Mouse (Mus musculus): ENCODE data around the gene Grb10. TPM values are rescaled to one million over a fixed set of nuclear protein-coding genes. Genes with fewer than 3 reads are reported as not detected.

The Grb10 gene
- polyA plus RNA-seq, 1 experiment = 0.31 TPM

- Histone ChIP-seq H3K27me3 (ENCODE audit: control insufficient read depth) (no peaks in the 10 kb centered on the region), H3K36me3 (ENCODE audit: control insufficient read depth) (no peaks in the 10 kb centered on the region), H3K9me3 (ENCODE audit: control insufficient read depth, low read length) (no peaks in the 10 kb centered on the region), H3K4me3 (replicated peaks) (no peak overlapping the region), H3K4me1 (ENCODE audit: control insufficient read depth) (peaks cover 28% of the 10 kb centered on the region)
- no peak for TF ChIP-seq TAL1 (IDR thresholded peaks at IDR 0.05; ENCODE audit: low read length)
These were observed 114.6 kb downstream of the Grb10 start for GRCm38 (mm10) chr11:11923900-11924299.

GRCm38 (mm10) chr11:11923345-11923744, 115.1 kb downstream of the Grb10 start:
- Histone ChIP-seq H3K4me1 (ENCODE audit: control insufficient read depth) (peaks cover 25% of the 10 kb centered on the region), H3K4me3 (replicated peaks) (no peak overlapping the region), H3K9me3 (ENCODE audit: control insufficient read depth, low read length) (no peaks in the 10 kb centered on the region), H3K27me3 (ENCODE audit: control insufficient read depth) (no peaks in the 10 kb centered on the region), H3K36me3 (ENCODE audit: control insufficient read depth) (no peaks in the 10 kb centered on the region)
- peak; percentile 26; the same call in 1 of the 2 replicates for TF ChIP-seq GATA1 (IDR thresholded peaks at IDR 0.05; ENCODE audit: low read length)
- no peak for TF ChIP-seq TAL1 (IDR thresholded peaks at IDR 0.05; ENCODE audit: low read length)

GRCm38 (mm10) chr11:11922106-11922505, 116.4 kb downstream of the Grb10 start:
- Histone ChIP-seq H3K36me3 (ENCODE audit: control insufficient read depth) (no peaks in the 10 kb centered on the region), H3K27me3 (ENCODE audit: control insufficient read depth) (no peaks in the 10 kb centered on the region), H3K9me3 (ENCODE audit: control insufficient read depth, low read length) (no peaks in the 10 kb centered on the region), H3K4me3 (replicated peaks) (no peak overlapping the region), H3K4me1 (ENCODE audit: control insufficient read depth) (peaks cover 25% of the 10 kb centered on the region)
- TF ChIP-seq GATA1 (IDR thresholded peaks at IDR 0.05; ENCODE audit: low read length) (no peak), TAL1 (IDR thresholded peaks at IDR 0.05; ENCODE audit: low read length) (no peak)

- Histone ChIP-seq H3K27me3 (ENCODE audit: control insufficient read depth) (peaks cover 6% of the 10 kb centered on the region), H3K4me3 (replicated peaks) (no peak overlapping the region), H3K36me3 (ENCODE audit: control insufficient read depth) (no peaks in the 10 kb centered on the region), H3K4me1 (ENCODE audit: control insufficient read depth) (no peaks in the 10 kb centered on the region), H3K9me3 (ENCODE audit: control insufficient read depth, low read length) (no peaks in the 10 kb centered on the region)
- no peak for TF ChIP-seq TAL1 (IDR thresholded peaks at IDR 0.05; ENCODE audit: low read length)
- no peak for TF ChIP-seq GATA1 (IDR thresholded peaks at IDR 0.05; ENCODE audit: low read length)
These were observed 130.6 kb downstream of the Grb10 start for GRCm38 (mm10) chr11:11907703-11908413.

GRCm38 (mm10) chr11:11905518-11905917, 133.0 kb downstream of the Grb10 start:
- peaks cover 4% of the 10 kb centered on the region for H3K4me1 ChIP-seq (ENCODE audit: control insufficient read depth)
- H3K4me3 ChIP-seq (replicated peaks) = no peak overlapping the region
- TF ChIP-seq GATA1 (IDR thresholded peaks at IDR 0.05; ENCODE audit: low read length) = no peak
- no peak for TF ChIP-seq TAL1 (IDR thresholded peaks at IDR 0.05; ENCODE audit: low read length)
- no peaks in the 10 kb centered on the region for H3K9me3 ChIP-seq (ENCODE audit: control insufficient read depth, low read length)
- no peaks in the 10 kb centered on the region for H3K36me3 ChIP-seq (ENCODE audit: control insufficient read depth)
- H3K27me3 ChIP-seq (ENCODE audit: control insufficient read depth) = peaks cover 6% of the 10 kb centered on the region

GRCm38 (mm10) chr11:11904995-11905394, 133.5 kb downstream of the Grb10 start:
- no peak overlapping the region for H3K4me3 ChIP-seq (replicated peaks)
- no peaks in the 10 kb centered on the region for H3K9me3 ChIP-seq (ENCODE audit: control insufficient read depth, low read length)
- H3K4me1 ChIP-seq (ENCODE audit: control insufficient read depth) = peaks cover 4% of the 10 kb centered on the region
- H3K27me3 ChIP-seq (ENCODE audit: control insufficient read depth) = peaks cover 6% of the 10 kb centered on the region
- H3K36me3 ChIP-seq (ENCODE audit: control insufficient read depth) = no peaks in the 10 kb centered on the region
- TF ChIP-seq GATA1 (IDR thresholded peaks at IDR 0.05; ENCODE audit: low read length) (no peak), TAL1 (IDR thresholded peaks at IDR 0.05; ENCODE audit: low read length) (no peak)

GRCm38 (mm10) chr11:11901509-11901908, 137.0 kb downstream of the Grb10 start:
- TF ChIP-seq GATA1 (IDR thresholded peaks at IDR 0.05; ENCODE audit: low read length) (no peak), TAL1 (IDR thresholded peaks at IDR 0.05; ENCODE audit: low read length) (no peak)
- Histone ChIP-seq H3K4me3 (replicated peaks) (no peak overlapping the region), H3K27me3 (ENCODE audit: control insufficient read depth) (no peaks in the 10 kb centered on the region), H3K9me3 (ENCODE audit: control insufficient read depth, low read length) (no peaks in the 10 kb centered on the region), H3K36me3 (ENCODE audit: control insufficient read depth) (no peaks in the 10 kb centered on the region), H3K4me1 (ENCODE audit: control insufficient read depth) (peaks cover 4% of the 10 kb centered on the region)

GRCm38 (mm10) chr11:11898496-11898895, 140.0 kb downstream of the Grb10 start:
- TF ChIP-seq GATA1 (IDR thresholded peaks at IDR 0.05; ENCODE audit: low read length) (no peak), TAL1 (IDR thresholded peaks at IDR 0.05; ENCODE audit: low read length) (no peak)
- H3K4me1 ChIP-seq (ENCODE audit: control insufficient read depth) = peaks cover 4% of the 10 kb centered on the region
- no peaks in the 10 kb centered on the region for H3K9me3 ChIP-seq (ENCODE audit: control insufficient read depth, low read length)
- no peaks in the 10 kb centered on the region for H3K36me3 ChIP-seq (ENCODE audit: control insufficient read depth)
- H3K4me3 ChIP-seq (replicated peaks) = no peak overlapping the region
- no peaks in the 10 kb centered on the region; the same call in 1 of the 2 replicates for H3K27me3 ChIP-seq (ENCODE audit: control insufficient read depth)

- peaks cover 4% of the 10 kb centered on the region for H3K4me1 ChIP-seq (ENCODE audit: control insufficient read depth)
These were observed 140.7 kb downstream of the Grb10 start, which contains the start of gene Ddc for GRCm38 (mm10) chr11:11897645-11898357. TSS of gene Ddc (minus strand) at chr11:11898144.

More at GRCm38 (mm10) chr11:11897645-11898357, 140.7 kb downstream of the Grb10 start, which contains the start of gene Ddc:
- no peak for TF ChIP-seq TAL1 (IDR thresholded peaks at IDR 0.05; ENCODE audit: low read length)
- no peak for TF ChIP-seq GATA1 (IDR thresholded peaks at IDR 0.05; ENCODE audit: low read length)
- no peaks in the 10 kb centered on the region for H3K9me3 ChIP-seq (ENCODE audit: control insufficient read depth, low read length)
- no peaks in the 10 kb centered on the region for H3K36me3 ChIP-seq (ENCODE audit: control insufficient read depth)
- H3K4me3 ChIP-seq (replicated peaks) = no peak within 1 kb of the TSS
- no peaks in the 10 kb centered on the region; the same call in 1 of the 2 replicates for H3K27me3 ChIP-seq (ENCODE audit: control insufficient read depth)
